Mouse (Mus musculus): ENCODE measurements at regions not wholly inside any gene's neighbourhood (a gene's known extent, or its start where the extent isn't known, plus 50 kb on each side); places are given as distances from the start of the nearest gene placed in this dataset.

- in situ Hi-C loops (cut with MboI): no loop called here
Observed at GRCm38 (mm10) chr5:148615706-148616366, 63.2 kb upstream of the Ubl3 start.

- in situ Hi-C loops (cut with MboI): no loop called here
Observed at GRCm38 (mm10) chr5:148615117-148615516, 62.5 kb upstream of the Ubl3 start.

GRCm38 (mm10) chr5:148611323-148611722 lies 58.7 kb upstream of the Ubl3 start:
- in situ Hi-C loops (cut with MboI): no loop called here

- in situ Hi-C loops (cut with MboI): no loop called here
Observed at GRCm38 (mm10) chr5:148609506-148609880, 56.9 kb upstream of the Ubl3 start.

GRCm38 (mm10) chr5:148608857-148609505 lies 56.4 kb upstream of the Ubl3 start:
- in situ Hi-C loops (cut with MboI): no loop called here

GRCm38 (mm10) chr5:148608178-148608577 lies 55.6 kb upstream of the Ubl3 start:
- in situ Hi-C loops (cut with MboI): no loop called here

- in situ Hi-C loops (cut with MboI): no loop called here
Observed at GRCm38 (mm10) chr5:148605730-148606129, 53.1 kb upstream of the Ubl3 start.
